Mouse (Mus musculus) forebrain, embryonic 11.5 days (tissue): ENCODE results near the gene B4galt5. TPM values are rescaled to one million over a fixed set of nuclear protein-coding genes. Genes with fewer than 3 reads are reported as not detected.

Source experiments
- ATAC-seq: fragments of 200-750 bp; cut with Nextera tagmentation; replicated peaks from 2 replicates; pipeline ENCODE4 v1.8.0; 2017; ENCODE audit warnings: moderate TSS enrichment; ENCODE audit not compliant: low FRiP score
- DNase-seq: peaks from one replicate; pipeline ENCODE4 v3.0.0-alpha.2; 2017; ENCODE audit warnings: low spot score
- H3K27ac ChIP-seq: fragments of 300-500 bp; sonication (generic); 2 replicates; pipeline ENCODE4 v1.5.1; 2014; ENCODE audit warnings: low read depth, low read length
- H3K27me3 ChIP-seq: fragments of 300-500 bp; sonication (generic); 2 replicates; pipeline ENCODE4 v1.6.1; 2014; ENCODE audit warnings: mild to moderate bottlenecking, low read length, mixed read lengths; ENCODE audit not compliant: control insufficient read depth, insufficient read depth
- H3K36me3 ChIP-seq: fragments of 300-500 bp; sonication (generic); 2 replicates; pipeline ENCODE4 v1.6.1; 2014; ENCODE audit warnings: mild to moderate bottlenecking, low read length, moderate library complexity, mixed read lengths; ENCODE audit not compliant: control insufficient read depth, insufficient read depth
- H3K4me1 ChIP-seq: fragments of 300-500 bp; sonication (generic); replicated peaks from 2 replicates; pipeline ENCODE4 v1.6.1; 2014; ENCODE audit warnings: low read length, mixed read lengths; ENCODE audit not compliant: control insufficient read depth, insufficient read depth
- H3K4me2 ChIP-seq: fragments of 300-500 bp; sonication (generic); 2 replicates; pipeline ENCODE4 v1.6.1; 2014; ENCODE audit warnings: low read depth, mild to moderate bottlenecking, low read length, moderate library complexity, mixed read lengths; ENCODE audit not compliant: severe bottlenecking
- H3K4me3 ChIP-seq: fragments of 300-500 bp; sonication (generic); 2 replicates; pipeline ENCODE4 v1.5.1; 2014; ENCODE audit warnings: low read depth, low read length
- H3K9ac ChIP-seq: fragments of 300-500 bp; sonication (generic); 2 replicates; pipeline ENCODE4 v1.6.1; 2014; ENCODE audit warnings: low read length
- H3K9me3 ChIP-seq: fragments of 300-500 bp; sonication (generic); 2 replicates; pipeline ENCODE4 v1.6.1; 2016; ENCODE audit warnings: low read length, mixed read lengths; ENCODE audit not compliant: control insufficient read depth
- WGBS: fragments of 180-500 bp; shearing (Covaris S2); extraction: QIAGEN DNeasy Blood & Tissue Kit; methylation state at CpG from one replicate; pipeline ENCODE4 v1.1.7; 2014; 5-methylcytosine and 5-hydroxymethylcytosine counted together
- polyA plus RNA-seq: library from polyadenylated mRNA; unstranded; fragments of >200 nt; fragmentation: Nextera tagmentation; extraction: Ambion mirVana; gene quantifications from 2 replicates; pipeline ENCODE4 v1.2.1, GENCODE M21; 2014

Gene B4galt5
- polyA plus RNA-seq, 1 experiment from 2014 or later, result 19.2 TPM

DNA sequence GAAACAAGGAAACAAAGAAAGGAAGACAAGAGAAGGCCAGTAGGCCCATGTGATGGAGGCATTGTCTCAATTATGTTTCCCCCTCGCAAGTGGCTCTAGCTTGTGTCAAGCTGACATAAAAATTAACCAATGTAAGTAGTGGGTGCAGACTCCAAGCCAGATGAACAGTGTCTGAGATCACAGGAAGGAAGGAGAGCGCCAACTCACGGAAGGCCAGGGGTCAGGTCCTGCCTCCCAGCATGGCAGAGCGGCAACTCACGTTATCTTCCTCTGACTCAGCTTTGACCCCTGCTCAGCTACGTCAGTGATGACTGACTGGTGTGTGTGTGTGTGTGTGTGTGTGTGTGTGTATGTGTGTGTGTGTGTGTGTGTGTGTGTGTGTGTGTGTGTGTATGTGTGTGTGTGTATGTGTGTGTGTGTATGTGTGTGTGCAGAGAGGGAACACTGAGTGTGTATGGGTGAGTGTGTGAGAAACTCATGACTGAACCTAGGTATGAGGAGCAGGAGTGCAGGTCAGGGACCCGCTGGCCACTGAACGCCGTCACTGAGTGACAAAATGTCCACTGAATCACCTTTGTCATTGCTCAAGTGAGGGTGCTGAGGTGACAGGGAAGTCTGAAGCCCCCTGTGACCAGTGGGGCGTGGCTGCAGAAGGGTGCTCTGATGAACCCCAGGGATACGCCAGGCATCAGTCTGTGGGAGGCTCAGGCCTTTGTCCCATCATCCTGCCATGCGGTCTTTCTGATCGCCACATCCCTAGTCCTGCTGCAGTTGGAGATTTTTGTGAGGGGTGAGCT is 55.5 kb downstream of the B4galt5 start:
- Histone ChIP-seq H3K36me3 (no peaks in the 10 kb centered on the region), H3K4me2 (no peak overlapping the region), H3K4me1 (no peaks in the 10 kb centered on the region), H3K9ac (no peak overlapping the region), H3K4me3 (no peak overlapping the region), H3K27ac (no peak overlapping the region), H3K27me3 (no peaks in the 10 kb centered on the region), H3K9me3 (no peaks in the 10 kb centered on the region)
- WGBS, result 79% methylated on average over 13 of the region's 13 CpGs
- DNase-seq (no peak), ATAC-seq (no peak)

- 45% methylated on average over 6 of the region's 6 CpGs for WGBS
- Histone ChIP-seq H3K9me3 (no peaks in the 10 kb centered on the region), H3K4me1 (no peaks in the 10 kb centered on the region), H3K4me3 (no peak overlapping the region), H3K4me2 (no peak overlapping the region), H3K36me3 (no peaks in the 10 kb centered on the region), H3K27ac (no peak overlapping the region), H3K9ac (no peak overlapping the region), H3K27me3 (no peaks in the 10 kb centered on the region)
- DNase-seq (no peak), ATAC-seq (no peak)
Measured at GRCm38 (mm10) chr2:167292854-167293253, 56.1 kb downstream of the B4galt5 start.

- Histone ChIP-seq H3K27me3 (no peaks in the 10 kb centered on the region), H3K9ac (no peak overlapping the region), H3K9me3 (no peaks in the 10 kb centered on the region), H3K36me3 (no peaks in the 10 kb centered on the region), H3K4me2 (no peak overlapping the region), H3K4me1 (no peaks in the 10 kb centered on the region), H3K4me3 (no peak overlapping the region), H3K27ac (no peak overlapping the region)
- WGBS, result 75% methylated on average over 4 of the region's 4 CpGs
- no peak for DNase-seq
- ATAC-seq, result no peak
Measured at GRCm38 (mm10) chr2:167292151-167292591, 56.8 kb downstream of the B4galt5 start.

DNA sequence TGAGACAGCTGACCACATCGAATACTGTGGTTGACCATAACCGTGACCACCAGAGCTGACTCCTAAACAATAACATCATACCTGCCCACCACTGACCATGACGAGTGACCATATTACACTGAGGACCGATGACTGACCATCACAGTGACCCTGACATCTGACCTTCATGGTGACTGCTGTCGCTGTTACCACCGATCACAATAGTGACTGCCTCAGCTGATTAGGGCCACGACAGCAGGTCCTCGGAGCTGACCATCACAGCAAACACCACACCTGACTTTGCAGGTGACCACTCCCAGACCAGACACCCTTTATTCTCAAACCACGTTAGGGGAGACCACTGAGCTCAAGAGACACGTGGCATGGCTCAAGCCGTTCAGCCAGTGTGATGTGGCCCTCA is 57.3 kb downstream of the B4galt5 start:
- DNase-seq (no peak), ATAC-seq (no peak)
- Histone ChIP-seq H3K9ac (no peak overlapping the region), H3K27ac (no peak overlapping the region), H3K4me2 (no peak overlapping the region), H3K27me3 (no peaks in the 10 kb centered on the region), H3K4me1 (no peaks in the 10 kb centered on the region), H3K4me3 (no peak overlapping the region), H3K9me3 (no peaks in the 10 kb centered on the region), H3K36me3 (no peaks in the 10 kb centered on the region)
- WGBS, result 91% methylated on average over 11 of the region's 11 CpGs

- H3K27me3 ChIP-seq, result no peaks in the 10 kb centered on the region
- no peaks in the 10 kb centered on the region for H3K9me3 ChIP-seq
- no peak overlapping the region for H3K27ac ChIP-seq
- no peak overlapping the region for H3K4me2 ChIP-seq
- no peaks in the 10 kb centered on the region for H3K36me3 ChIP-seq
- H3K4me1 ChIP-seq, result no peaks in the 10 kb centered on the region
- no peak overlapping the region for H3K9ac ChIP-seq
- DNase-seq (no peak), ATAC-seq (no peak)
- no peak overlapping the region for H3K4me3 ChIP-seq
- WGBS, result 90% methylated on average over 13 of the region's 13 CpGs
Measured at GRCm38 (mm10) chr2:167281461-167281860, 67.5 kb downstream of the B4galt5 start.

DNA sequence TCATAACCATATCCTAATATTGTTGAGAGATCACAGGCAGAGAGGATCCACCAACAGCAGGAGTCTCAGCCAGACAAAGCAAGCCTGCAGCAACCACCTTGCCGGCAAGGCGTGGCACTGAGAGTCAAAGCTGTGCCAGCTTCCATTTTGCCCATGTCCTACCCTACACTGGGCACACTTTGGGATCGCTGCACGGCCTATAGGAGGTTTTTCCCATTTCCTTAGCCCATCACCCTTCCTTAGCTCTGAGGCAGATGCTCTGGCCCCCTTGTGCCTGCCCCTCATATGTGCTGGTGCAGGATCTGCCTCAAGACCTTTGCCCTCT is 68.0 kb downstream of the B4galt5 start:
- no peak overlapping the region for H3K27ac ChIP-seq
- ATAC-seq (no peak), DNase-seq (no peak)
- H3K9me3 ChIP-seq, result no peaks in the 10 kb centered on the region
- no peaks in the 10 kb centered on the region for H3K27me3 ChIP-seq
- H3K4me2 ChIP-seq, result no peak overlapping the region
- no peak overlapping the region for H3K9ac ChIP-seq
- H3K36me3 ChIP-seq, result no peaks in the 10 kb centered on the region
- 79% methylated on average over 4 of the region's 4 CpGs for WGBS
- H3K4me3 ChIP-seq, result no peak overlapping the region
- no peaks in the 10 kb centered on the region for H3K4me1 ChIP-seq

DNA sequence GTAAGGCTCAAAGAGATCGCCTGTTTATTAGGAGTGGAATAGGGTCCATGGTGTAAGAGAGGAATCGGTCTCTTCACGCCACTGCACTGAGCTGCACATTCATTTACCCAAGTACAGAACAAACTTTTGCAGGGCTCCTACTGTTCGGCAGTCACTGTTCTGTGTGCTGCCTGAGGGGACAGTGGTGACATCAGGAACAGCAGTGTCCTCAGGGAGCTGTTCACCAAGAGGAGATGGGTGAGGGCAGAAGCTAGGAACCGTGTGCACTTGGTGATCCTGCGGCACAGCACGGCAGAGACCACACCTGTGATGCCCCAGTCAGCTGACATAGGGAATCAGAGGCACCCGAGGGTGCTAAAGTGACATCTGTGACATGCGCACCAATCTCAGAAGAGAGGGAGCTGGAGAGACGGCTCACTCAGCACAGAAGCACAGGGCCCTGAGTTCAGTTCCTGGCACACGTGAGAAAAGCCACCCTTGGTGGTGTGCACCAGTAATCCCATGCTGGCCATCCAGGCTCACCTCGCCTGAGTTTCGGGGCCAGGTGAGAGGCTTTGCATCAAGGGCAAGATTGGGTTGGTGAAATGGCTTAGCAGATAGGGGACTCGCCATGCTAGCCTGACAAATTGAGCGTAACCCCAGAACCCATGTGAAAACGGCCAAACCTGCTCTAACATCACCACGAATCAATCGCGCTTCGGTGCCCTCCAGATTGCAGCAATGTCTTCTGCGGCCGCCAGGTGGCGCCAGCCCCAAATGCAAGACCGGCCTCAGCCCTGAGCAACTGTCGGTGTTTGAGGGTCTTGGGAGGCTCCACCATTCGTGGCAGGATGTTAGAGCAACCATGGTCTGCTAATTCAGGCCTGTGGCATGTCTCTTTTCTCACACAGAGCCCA is 68.6 kb downstream of the B4galt5 start:
- ATAC-seq, result 0 out of 2 replicates have a peak, but pooled peaks have one; percentile 49
- WGBS, result 48% methylated on average over 26 of the region's 26 CpGs
- Histone ChIP-seq H3K4me1 (no peaks in the 10 kb centered on the region), H3K4me2 (no peak overlapping the region), H3K9ac (no peak overlapping the region), H3K4me3 (no peak overlapping the region), H3K9me3 (no peaks in the 10 kb centered on the region), H3K36me3 (no peaks in the 10 kb centered on the region), H3K27me3 (no peaks in the 10 kb centered on the region), H3K27ac (no peak overlapping the region)
- peak; percentile 90 for DNase-seq

DNA sequence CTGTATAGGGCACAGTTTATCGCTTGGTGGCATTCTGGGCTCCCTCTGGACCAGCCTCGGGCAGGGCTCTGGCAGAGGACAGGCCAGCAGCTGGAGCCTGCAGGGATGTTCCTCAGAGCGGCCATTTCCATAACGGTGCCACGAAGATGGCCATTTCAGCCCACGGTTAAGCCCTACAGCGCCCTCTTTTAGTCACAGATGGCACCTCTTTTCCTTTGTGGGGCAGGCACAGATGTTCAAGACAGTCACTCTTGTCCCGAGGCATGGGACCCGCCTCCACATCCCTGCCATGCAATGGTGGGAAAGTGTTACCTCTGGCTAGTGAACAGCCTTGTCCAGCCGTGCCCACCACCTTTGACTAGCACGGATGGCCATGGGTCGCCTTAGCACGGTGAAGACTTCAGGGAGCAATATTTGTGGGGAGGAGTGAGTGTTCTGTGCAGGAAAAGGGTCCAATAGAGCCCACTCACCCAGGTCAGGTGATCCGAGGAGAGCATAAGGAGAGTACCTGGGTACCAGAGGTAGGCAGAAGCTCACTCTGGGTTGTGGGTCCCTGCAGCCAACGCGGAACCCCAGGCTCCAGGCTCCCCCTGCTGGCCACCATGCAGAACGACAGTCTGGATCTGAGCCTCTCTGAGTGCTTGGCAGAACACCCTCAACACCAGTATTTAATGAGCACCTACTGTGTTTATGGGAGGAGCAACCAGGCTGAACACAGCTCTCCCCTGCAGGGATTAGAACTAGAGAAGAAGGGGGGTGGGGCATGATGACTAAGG is 70.0 kb downstream of the B4galt5 start:
- no peaks in the 10 kb centered on the region for H3K36me3 ChIP-seq
- no peak overlapping the region for H3K4me2 ChIP-seq
- H3K9ac ChIP-seq, result no peak overlapping the region
- no peak overlapping the region for H3K4me3 ChIP-seq
- H3K27ac ChIP-seq, result no peak overlapping the region
- H3K27me3 ChIP-seq, result no peaks in the 10 kb centered on the region
- DNase-seq (peak; percentile 82), ATAC-seq (peak; percentile 30; the same call in 1 of the 2 replicates)
- H3K9me3 ChIP-seq, result no peaks in the 10 kb centered on the region
- 62% methylated on average over 17 of the region's 17 CpGs for WGBS
- H3K4me1 ChIP-seq, result no peaks in the 10 kb centered on the region
